Mouse (Mus musculus) stomach, postnatal 0 days (tissue): ENCODE results near the gene Lmod2. TPM values are rescaled to one million over a fixed set of nuclear protein-coding genes. Genes with fewer than 3 reads are reported as not detected.

Experiments
- ATAC-seq: fragments of 200-750 bp; cut with Nextera tagmentation; 2 replicates; pipeline ENCODE4 v1.8.0; 2017; ENCODE audit not compliant: low FRiP score, low TSS enrichment
- DNase-seq: peaks from one replicate; pipeline ENCODE4 v3.0.0-alpha.2; 2016; ENCODE audit warnings: low spot score
- H3K27ac ChIP-seq: fragments of 300-500 bp; sonication (generic); replicated peaks from 2 replicates; pipeline ENCODE4 v1.5.1; 2014; ENCODE audit warnings: mild to moderate bottlenecking, control low read depth
- H3K27me3 ChIP-seq: fragments of 300-500 bp; sonication (generic); 2 replicates; pipeline ENCODE4 v1.6.1; 2014; ENCODE audit warnings: low read length; ENCODE audit not compliant: control insufficient read depth, insufficient read depth
- H3K36me3 ChIP-seq: fragments of 300-500 bp; sonication (generic); 2 replicates; pipeline ENCODE4 v1.6.1; 2014; ENCODE audit warnings: low read length, mixed read lengths; ENCODE audit not compliant: control insufficient read depth, insufficient read depth
- H3K4me1 ChIP-seq: fragments of 300-500 bp; sonication (generic); replicated peaks from 2 replicates; pipeline ENCODE4 v1.6.1; 2014; ENCODE audit warnings: antibody characterized with exemption; ENCODE audit not compliant: control insufficient read depth, insufficient read depth
- H3K4me2 ChIP-seq: fragments of 300-500 bp; sonication (generic); replicated peaks from 2 replicates; pipeline ENCODE4 v1.6.1; 2014; ENCODE audit warnings: low read depth, mild to moderate bottlenecking, control low read depth, moderate library complexity
- H3K4me3 ChIP-seq: fragments of 300-500 bp; sonication (generic); 2 replicates; pipeline ENCODE4 v1.5.1; 2014; ENCODE audit warnings: low read depth, low read length, control low read depth
- H3K9ac ChIP-seq: fragments of 300-500 bp; sonication (generic); 2 replicates; pipeline ENCODE4 v1.6.1; 2014; ENCODE audit warnings: mild to moderate bottlenecking, low read length, control low read depth, mixed read lengths
- H3K9me3 ChIP-seq: fragments of 300-500 bp; sonication (generic); 2 replicates; pipeline ENCODE4 v1.6.1; 2016; ENCODE audit warnings: low read length; ENCODE audit not compliant: control insufficient read depth
- CTCF ChIP-seq: IDR thresholded peaks from 2 replicates; pipeline ENCODE4 v1.5.1; 2016; ENCODE audit warnings: antibody characterized with exemption, low read depth, mild to moderate bottlenecking, moderate library complexity
- EP300 ChIP-seq: optimal IDR thresholded peaks from 2 replicates; pipeline ENCODE3; 2016; ENCODE audit warnings: antibody characterized with exemption
- WGBS: fragments of 180-500 bp; shearing (Covaris S2); extraction: QIAGEN DNeasy Blood & Tissue Kit; methylation state at CpG from one replicate; pipeline ENCODE4 v1.1.7; 2014; 5-methylcytosine and 5-hydroxymethylcytosine counted together
- polyA plus RNA-seq: library from polyadenylated mRNA; unstranded; fragments of >200 nt; fragmentation: Nextera tagmentation; extraction: Ambion mirVana; gene quantifications from 2 replicates; pipeline ENCODE4 v1.2.1, GENCODE M21; 2015

Lmod2 gene
- polyA plus RNA-seq, 1 experiment from 2014 or later, result not detected

DNA sequence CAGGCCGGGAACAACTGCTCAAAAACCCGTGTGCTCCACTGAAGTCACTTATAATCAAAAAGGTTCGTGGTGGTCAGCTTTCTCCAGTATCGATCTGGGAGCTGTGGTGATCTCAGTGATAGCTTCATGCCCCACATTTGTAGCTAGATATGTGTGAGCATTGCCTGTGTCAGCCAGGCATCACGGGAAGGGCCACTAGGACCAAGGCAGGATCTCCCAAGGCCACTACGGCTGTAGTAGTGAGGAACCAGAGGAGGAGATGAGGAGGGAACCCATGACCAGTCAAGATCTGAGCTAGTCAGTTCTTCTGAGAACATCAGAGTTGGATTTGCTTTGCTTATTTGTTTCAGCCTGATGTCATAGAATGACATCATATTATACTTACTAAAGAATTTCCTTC, 1.6 kb downstream of the Lmod2 start:
- Histone ChIP-seq H3K4me3 (no peak overlapping the region), H3K9ac (no peak overlapping the region), H3K27me3 (no peaks in the 10 kb centered on the region), H3K4me2 (no peak overlapping the region), H3K9me3 (no peaks in the 10 kb centered on the region), H3K36me3 (no peaks in the 10 kb centered on the region), H3K27ac (no peak overlapping the region), H3K4me1 (no peaks in the 10 kb centered on the region)
- no peak for DNase-seq
- TF ChIP-seq EP300, result no peak
- no peak for TF ChIP-seq CTCF
- ATAC-seq, result no peak
- 89% methylated on average over 6 of the region's 6 CpGs for WGBS

DNA sequence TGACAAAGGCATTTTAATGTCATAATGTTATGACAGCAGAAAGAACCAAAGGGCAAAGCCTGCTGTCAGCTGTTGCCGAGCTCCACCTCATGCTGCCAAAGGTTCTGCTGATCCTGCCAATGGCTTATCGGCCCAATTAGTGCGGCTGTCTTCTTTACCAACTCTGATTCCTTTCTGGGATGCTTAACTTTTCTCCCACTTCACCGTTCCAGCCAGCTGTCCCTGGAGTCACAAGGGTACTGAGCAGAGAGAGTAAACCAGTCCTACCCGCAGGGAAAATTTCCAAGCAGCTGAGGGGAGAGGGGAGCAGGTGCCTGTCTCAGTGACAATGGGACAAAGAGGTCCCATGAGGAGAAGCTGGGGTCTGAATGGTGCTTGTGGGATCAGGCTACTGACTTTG, 2.1 kb downstream of the Lmod2 start:
- DNase-seq (no peak), ATAC-seq (no peak)
- Histone ChIP-seq H3K9me3 (no peaks in the 10 kb centered on the region), H3K4me2 (no peak overlapping the region), H3K4me3 (no peak overlapping the region), H3K9ac (no peak overlapping the region), H3K27me3 (no peaks in the 10 kb centered on the region), H3K36me3 (no peaks in the 10 kb centered on the region), H3K4me1 (no peaks in the 10 kb centered on the region), H3K27ac (no peak overlapping the region)
- no peak for TF ChIP-seq EP300
- TF ChIP-seq CTCF, result no peak
- 80% methylated on average over 5 of the region's 5 CpGs for WGBS

DNA sequence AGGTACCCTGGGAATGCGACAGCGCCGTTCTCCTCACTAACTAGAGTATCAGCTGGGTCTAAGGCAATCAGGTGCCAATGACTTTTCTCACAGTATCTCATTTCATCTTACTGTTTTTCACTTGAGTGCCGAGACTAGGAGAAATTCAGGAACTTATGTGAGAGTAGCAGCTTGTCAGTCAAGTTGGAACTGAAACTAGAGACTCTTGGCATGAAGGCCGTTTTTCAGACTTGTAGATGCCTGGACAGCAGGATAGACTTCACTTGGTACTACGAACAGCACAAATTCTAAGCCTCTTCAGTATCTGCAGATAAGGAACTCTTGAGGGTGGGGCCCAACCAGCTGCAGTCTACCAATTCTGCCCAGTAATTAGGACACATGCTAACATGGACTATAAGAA, 2.6 kb downstream of the Lmod2 start:
- Histone ChIP-seq H3K36me3 (no peaks in the 10 kb centered on the region), H3K27ac (no peak overlapping the region), H3K27me3 (no peaks in the 10 kb centered on the region), H3K4me2 (no peak overlapping the region), H3K4me3 (no peak overlapping the region), H3K9ac (no peak overlapping the region), H3K4me1 (no peaks in the 10 kb centered on the region), H3K9me3 (no peaks in the 10 kb centered on the region)
- TF ChIP-seq EP300 (no peak), CTCF (no peak)
- no peak for DNase-seq
- no peak for ATAC-seq
- 82% methylated on average over 6 of the region's 6 CpGs for WGBS

DNA sequence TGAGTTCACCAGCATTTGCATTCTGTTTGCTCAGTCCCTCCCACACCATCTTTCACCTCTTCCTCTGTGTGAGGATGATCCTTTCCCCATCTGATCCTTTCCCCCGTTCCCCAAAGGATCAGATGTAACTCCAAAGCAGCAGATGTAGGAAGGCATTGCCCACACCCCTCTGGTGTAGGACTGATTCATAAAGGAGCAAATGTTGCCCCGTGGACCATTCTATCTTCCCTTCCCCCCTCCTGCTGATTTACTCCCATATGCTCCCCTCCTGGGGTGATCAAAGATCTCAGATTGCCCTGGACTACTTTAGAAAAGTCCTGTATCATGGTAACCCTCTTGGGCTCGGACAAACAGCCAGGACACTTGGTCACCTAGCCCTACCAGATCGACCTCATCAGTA, 3.2 kb downstream of the Lmod2 start:
- no peaks in the 10 kb centered on the region for H3K9me3 ChIP-seq
- no peaks in the 10 kb centered on the region for H3K36me3 ChIP-seq
- ATAC-seq (no peak), DNase-seq (no peak)
- H3K4me1 ChIP-seq, result no peaks in the 10 kb centered on the region
- no peak overlapping the region for H3K4me2 ChIP-seq
- H3K27ac ChIP-seq, result no peak overlapping the region
- no peak for TF ChIP-seq EP300
- no peak for TF ChIP-seq CTCF
- no peaks in the 10 kb centered on the region for H3K27me3 ChIP-seq
- whole genome bisulfite sequencing, result 75% methylated on average over 4 of the region's 4 CpGs
- H3K9ac ChIP-seq, result no peak overlapping the region
- no peak overlapping the region for H3K4me3 ChIP-seq

DNA sequence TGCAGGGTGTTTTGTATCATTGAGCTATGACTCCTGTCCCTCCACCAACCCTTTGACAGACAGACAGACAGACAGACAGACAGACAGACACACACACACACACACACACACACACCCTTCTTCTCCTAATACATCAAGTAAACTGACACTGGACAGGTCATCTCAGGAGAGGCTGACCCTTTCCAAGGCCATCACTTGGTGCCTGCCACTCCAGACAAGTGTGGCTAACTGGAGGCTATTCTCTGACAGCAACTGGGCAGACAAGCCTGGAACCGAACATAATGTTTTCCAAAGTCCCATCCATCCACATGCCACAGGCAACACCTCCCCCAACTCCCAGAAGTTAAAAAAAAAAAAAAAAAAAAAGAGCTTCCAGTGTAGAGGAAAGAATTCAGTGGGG, 4.1 kb downstream of the Lmod2 start:
- no peak overlapping the region for H3K9ac ChIP-seq
- no peaks in the 10 kb centered on the region for H3K4me1 ChIP-seq
- no peak overlapping the region for H3K27ac ChIP-seq
- no peaks in the 10 kb centered on the region for H3K9me3 ChIP-seq
- no peak overlapping the region for H3K4me2 ChIP-seq
- no peaks in the 10 kb centered on the region for H3K27me3 ChIP-seq
- WGBS, result 10% methylated on average over 1 of the region's 1 CpGs
- DNase-seq (no peak), ATAC-seq (no peak)
- no peak for TF ChIP-seq CTCF
- TF ChIP-seq EP300, result no peak
- H3K4me3 ChIP-seq, result no peak overlapping the region
- no peaks in the 10 kb centered on the region for H3K36me3 ChIP-seq

DNA sequence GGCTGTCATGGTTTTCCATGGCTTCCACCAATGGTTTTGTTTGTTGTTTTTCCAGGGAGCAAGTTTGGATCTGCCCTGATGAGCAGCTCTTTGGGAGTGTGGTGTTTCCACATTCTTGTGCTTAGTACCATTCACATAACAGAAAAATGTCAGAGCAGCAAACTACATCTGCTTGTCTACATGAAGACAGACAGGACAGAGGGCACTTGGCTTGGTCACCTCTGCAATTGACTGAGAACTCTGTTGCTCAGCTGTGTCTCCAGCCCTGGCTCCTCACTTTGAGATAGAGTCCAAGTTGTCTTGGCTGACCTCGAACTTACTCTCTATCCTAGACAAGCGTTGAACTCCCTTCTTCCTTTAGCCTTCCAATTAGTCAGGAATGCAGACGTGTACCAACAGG, 4.8 kb downstream of the Lmod2 start:
- H3K9ac ChIP-seq, result no peak overlapping the region
- no peaks in the 10 kb centered on the region for H3K9me3 ChIP-seq
- 77% methylated on average over 3 of the region's 3 CpGs for WGBS
- H3K4me2 ChIP-seq, result no peak overlapping the region
- TF ChIP-seq EP300 (no peak), CTCF (no peak)
- DNase-seq (no peak), ATAC-seq (no peak)
- H3K27me3 ChIP-seq, result no peaks in the 10 kb centered on the region
- H3K4me3 ChIP-seq, result no peak overlapping the region
- H3K36me3 ChIP-seq, result no peaks in the 10 kb centered on the region
- H3K4me1 ChIP-seq, result no peaks in the 10 kb centered on the region
- H3K27ac ChIP-seq, result no peak overlapping the region
